Comparison of ENCODE assay signal across 8 mouse cellular contexts in genomic region chr12:101017971-101018371, GRCm38 (mm10). TPM values are rescaled to one million over a fixed set of nuclear protein-coding genes. Genes with fewer than 3 reads are reported as not detected.
DNase-seq lines count a peak whose midpoint lies in the region; ATAC-seq and TF ChIP-seq lines count a peak whose summit lies in the region.

No protein-coding gene starts in this region.

- peaks cover 2% of the 10 kb centered on the region; the same call in 1 of the 2 replicates for H3K9me3 ChIP-seq in G1E (replicated peaks)
- H3K9me3 ChIP-seq in heart, embryonic 11.5 days (replicated peaks; ENCODE audit: control insufficient read depth, low read length) = no peaks in the 10 kb centered on the region
- no peaks in the 10 kb centered on the region for H3K9me3 ChIP-seq in limb, embryonic 11.5 days (ENCODE audit: control insufficient read depth, low read length)
- H3K9me3 ChIP-seq in midbrain, embryonic 13.5 days = no peaks in the 10 kb centered on the region

- peaks cover 59% of the 10 kb centered on the region for H3K4me1 ChIP-seq in G1E (ENCODE audit: insufficient read depth, low read depth, low read length)
- H3K4me1 ChIP-seq in heart, embryonic 11.5 days (ENCODE audit: control insufficient read depth, insufficient read depth, low read length) = peaks cover 15% of the 10 kb centered on the region
- H3K4me1 ChIP-seq in limb, embryonic 11.5 days (ENCODE audit: control insufficient read depth, insufficient read depth, low read length) = peaks cover 25% of the 10 kb centered on the region
- peaks cover 69% of the 10 kb centered on the region for H3K4me1 ChIP-seq in midbrain, embryonic 13.5 days (replicated peaks)

- DNase-seq in 416B (ENCODE audit: low read depth) = peak; percentile 91
- peak; percentile 64 for DNase-seq in G1E (ENCODE audit: low spot score)
- DNase-seq in limb, embryonic 11.5 days (ENCODE audit: low spot score) = no peak
- peak; percentile 75 to 78 for DNase-seq in thymus, postnatal 10 days (ENCODE audit: low spot score in 2 of 2)
- DNase-seq in urinary bladder, postnatal 14 days (ENCODE audit: low spot score) = no peak
- DNase-seq in ovary, postnatal 36 days (ENCODE audit: low spot score) = no peak

- peak; percentile 72 for ATAC-seq in G1E (ENCODE audit: extremely low read depth, insufficient number of reproducible peaks, low FRiP score, poor library complexity, severe bottlenecking)
- ATAC-seq in heart, embryonic 11.5 days (replicated peaks; ENCODE audit: insufficient number of reproducible peaks, low FRiP score, low TSS enrichment) = no peak
- peak; percentile 31; the same call in 1 of the 2 replicates for ATAC-seq in limb, embryonic 11.5 days (ENCODE audit: insufficient number of reproducible peaks, low FRiP score, low TSS enrichment, low read depth)
- ATAC-seq in midbrain, embryonic 13.5 days = peak; percentile 8; the same call in 1 of the 2 replicates

- no peak overlapping the region for H3K27ac ChIP-seq in heart, embryonic 11.5 days (ENCODE audit: low read depth, low read length)
- H3K27ac ChIP-seq in limb, embryonic 11.5 days (replicated peaks; ENCODE audit: low read depth, low read length) = no peak overlapping the region; the same call in 1 of the 2 replicates
- H3K27ac ChIP-seq in midbrain, embryonic 13.5 days = peak overlapping the region; percentile 58; the same call in 1 of the 2 replicates

- H3K36me3 ChIP-seq in G1E (replicated peaks) = peaks cover 78% of the 10 kb centered on the region
- no peaks in the 10 kb centered on the region for H3K36me3 ChIP-seq in heart, embryonic 11.5 days (ENCODE audit: control insufficient read depth, insufficient read depth, low read length)
- no peaks in the 10 kb centered on the region for H3K36me3 ChIP-seq in limb, embryonic 11.5 days (ENCODE audit: control insufficient read depth, insufficient read depth, low read length)
- peaks cover 15% of the 10 kb centered on the region for H3K36me3 ChIP-seq in midbrain, embryonic 13.5 days

- no peak for TF ChIP-seq CTCF in G1E (IDR thresholded peaks at IDR 0.05; ENCODE audit: low read depth, low read length)

- H3K4me2 ChIP-seq in heart, embryonic 11.5 days = peak overlapping the region; percentile 37
- H3K4me2 ChIP-seq in limb, embryonic 11.5 days (ENCODE audit: low read depth, severe bottlenecking) = no peak overlapping the region; the same call in 1 of the 2 replicates
- peak overlapping the region; percentile 2 for H3K4me2 ChIP-seq in midbrain, embryonic 13.5 days (replicated peaks)

- H3K27me3 ChIP-seq in G1E (ENCODE audit: insufficient read depth, low read length) = no peaks in the 10 kb centered on the region
- H3K27me3 ChIP-seq in heart, embryonic 11.5 days (ENCODE audit: control insufficient read depth, insufficient read depth, low read length) = peaks cover 24% of the 10 kb centered on the region
- no peaks in the 10 kb centered on the region for H3K27me3 ChIP-seq in limb, embryonic 11.5 days (ENCODE audit: control insufficient read depth, insufficient read depth, low read length)
- H3K27me3 ChIP-seq in midbrain, embryonic 13.5 days = 0 out of 2 replicates have a peak, but pooled peaks cover 2% of the 10 kb centered on the region

- peak overlapping the region; percentile 33; the same call in 1 of the 2 replicates for H3K4me3 ChIP-seq in G1E (ENCODE audit: low read depth, low read length)
- no peak overlapping the region for H3K4me3 ChIP-seq in heart, embryonic 11.5 days (ENCODE audit: low read depth, low read length)
- H3K4me3 ChIP-seq in limb, embryonic 11.5 days (ENCODE audit: low read depth, low read length) = no peak overlapping the region
- H3K4me3 ChIP-seq in midbrain, embryonic 13.5 days (replicated peaks) = no peak overlapping the region

- WGBS in heart, embryonic 11.5 days (ENCODE audit: insufficient replicate concordance) = 16% methylated on average over 6 of the region's 6 CpGs
- WGBS in limb, embryonic 11.5 days = 20% methylated on average over 6 of the region's 6 CpGs
- WGBS in midbrain, embryonic 13.5 days = 23% methylated on average over 6 of the region's 6 CpGs

- H3K9ac ChIP-seq in heart, embryonic 11.5 days (ENCODE audit: low read depth, low read length) = no peak overlapping the region
- H3K9ac ChIP-seq in limb, embryonic 11.5 days (ENCODE audit: low read length) = 0 out of 2 replicates have a peak overlapping the region, but pooled peaks have one; percentile 3
- no peak overlapping the region; the same call in 1 of the 2 replicates for H3K9ac ChIP-seq in midbrain, embryonic 13.5 days (replicated peaks)

RNA-seq across cellular contexts. Expression of gene Ccdc88c, which starts 10.9 kb away (rescaled TPM):
- total RNA-seq in G1E (2014; fragmentation: Nextera tagmentation) (8.1 and 22.7 TPM in 2 replicates), G1E (2017) (9.1 and 9.2 TPM in 2 replicates)
- 31.0 and 32.8 TPM in 2 replicates for polyA plus RNA-seq in G1E (2012)
- 2.0 and 3.1 TPM in 2 replicates for polyA plus RNA-seq in heart, embryonic 11.5 days (2014; fragmentation: Nextera tagmentation; extraction: Ambion mirVana)
- 3.2 and 3.4 TPM in 2 replicates for polyA plus RNA-seq in limb, embryonic 11.5 days (2014; fragmentation: Nextera tagmentation; extraction: Ambion mirVana)
- 15.6 and 16.5 TPM in 2 replicates for polyA plus RNA-seq in midbrain, embryonic 13.5 days (2015; fragmentation: Nextera tagmentation; extraction: Ambion mirVana)

Comparison
In these comparisons a context has a peak if more than half of its experiments do, and no peak if none do; other contexts are left out.
1. DNase-seq: peak in 416B (single experiment), G1E (single experiment) and thymus, postnatal 10 days (2 of 2); none in limb, embryonic 11.5 days (single experiment), urinary bladder, postnatal 14 days (single experiment) and ovary, postnatal 36 days (single experiment).